Mouse (Mus musculus) stomach, embryonic 16.5 days (tissue): Measurements from ENCODE around the gene Clic4. TPM values are rescaled to one million over a fixed set of nuclear protein-coding genes. Genes with fewer than 3 reads are reported as not detected.

ENCODE experiments used
- ATAC-seq: fragments of 200-750 bp; cut with Nextera tagmentation; 2 replicates; pipeline ENCODE4 v1.8.0; 2017; ENCODE audit warnings: moderate number of reproducible peaks, moderate TSS enrichment; ENCODE audit not compliant: insufficient read depth, low FRiP score
- H3K27ac ChIP-seq: fragments of 300-500 bp; sonication (generic); 2 replicates; pipeline ENCODE4 v1.5.1; 2014; ENCODE audit warnings: low read length
- H3K27me3 ChIP-seq: fragments of 300-500 bp; sonication (generic); 2 replicates; pipeline ENCODE4 v1.6.1; 2014; ENCODE audit warnings: low read length, control low read depth, mixed read lengths; ENCODE audit not compliant: control insufficient read depth, insufficient read depth
- H3K36me3 ChIP-seq: fragments of 300-500 bp; sonication (generic); 2 replicates; pipeline ENCODE4 v1.6.1; 2014; ENCODE audit warnings: low read length; ENCODE audit not compliant: control insufficient read depth, insufficient read depth
- H3K4me1 ChIP-seq: fragments of 300-500 bp; sonication (generic); 2 replicates; pipeline ENCODE4 v1.6.1; 2014; ENCODE audit warnings: low read length, control low read depth, mixed read lengths; ENCODE audit not compliant: control insufficient read depth, insufficient read depth
- H3K4me2 ChIP-seq: fragments of 300-500 bp; sonication (generic); 2 replicates; pipeline ENCODE4 v1.6.1; 2014; ENCODE audit warnings: low read depth, low read length, mixed read lengths
- H3K4me3 ChIP-seq: fragments of 300-500 bp; sonication (generic); replicated peaks from 2 replicates; pipeline ENCODE4 v1.5.1; 2014; ENCODE audit warnings: mild to moderate bottlenecking, low read length
- H3K9ac ChIP-seq: fragments of 300-500 bp; sonication (generic); 2 replicates; pipeline ENCODE4 v1.6.1; 2014; ENCODE audit warnings: low read length
- H3K9me3 ChIP-seq: fragments of 300-500 bp; sonication (generic); replicated peaks from 2 replicates; pipeline ENCODE4 v1.6.1; 2016; ENCODE audit warnings: low read length, control low read depth; ENCODE audit not compliant: control insufficient read depth
- WGBS: fragments of 180-500 bp; shearing (Covaris S2); extraction: QIAGEN DNeasy Blood & Tissue Kit; methylation state at CpG from one replicate; pipeline ENCODE4 v1.1.7; 2014; 5-methylcytosine and 5-hydroxymethylcytosine counted together
- polyA plus RNA-seq: library from polyadenylated mRNA; unstranded; fragments of >200 nt; fragmentation: Nextera tagmentation; extraction: Ambion mirVana; gene quantifications from 2 replicates; pipeline ENCODE4 v1.2.1, GENCODE M21; 2015

Gene Clic4
- polyA plus RNA-seq, 1 experiment from 2014 or later: 141 TPM

GRCm38 (mm10) chr4:135257881-135258476, 14.6 kb downstream of the Clic4 start:
- H3K4me1 ChIP-seq: peaks cover 38% of the 10 kb centered on the region
- ATAC-seq: no peak
- H3K4me2 ChIP-seq: peak overlapping the region; percentile 29; the same call in 1 of the 2 replicates
- H3K9me3 ChIP-seq: no peaks in the 10 kb centered on the region
- WGBS: 43% methylated on average over 9 of the region's 9 CpGs
- H3K27ac ChIP-seq: peak overlapping the region; percentile 90
- H3K4me3 ChIP-seq: no peak overlapping the region; the same call in 1 of the 2 replicates
- H3K9ac ChIP-seq: peak overlapping the region; percentile 48; the same call in 1 of the 2 replicates
- no peaks in the 10 kb centered on the region for H3K27me3 ChIP-seq
- peaks cover 3% of the 10 kb centered on the region; the same call in 1 of the 2 replicates for H3K36me3 ChIP-seq

GRCm38 (mm10) chr4:135256536-135257450, 15.8 kb downstream of the Clic4 start:
- no peaks in the 10 kb centered on the region for H3K27me3 ChIP-seq
- 0 out of 2 replicates have a peak, but pooled peaks cover 3% of the 10 kb centered on the region for H3K36me3 ChIP-seq
- ATAC-seq: no peak
- WGBS: 84% methylated on average over 11 of the region's 11 CpGs
- no peak overlapping the region for H3K4me2 ChIP-seq
- H3K4me3 ChIP-seq: no peak overlapping the region
- no peak overlapping the region for H3K9ac ChIP-seq
- H3K4me1 ChIP-seq: peaks cover 42% of the 10 kb centered on the region
- no peaks in the 10 kb centered on the region for H3K9me3 ChIP-seq
- H3K27ac ChIP-seq: peak overlapping the region; percentile 66

GRCm38 (mm10) chr4:135254770-135255169, 17.8 kb downstream of the Clic4 start:
- Histone ChIP-seq H3K4me2 (0 out of 2 replicates have a peak overlapping the region, but pooled peaks have one; percentile 22), H3K27me3 (no peaks in the 10 kb centered on the region), H3K36me3 (no peaks in the 10 kb centered on the region), H3K4me3 (no peak overlapping the region), H3K27ac (peak overlapping the region; percentile 93), H3K4me1 (peaks cover 37% of the 10 kb centered on the region), H3K9me3 (no peaks in the 10 kb centered on the region), H3K9ac (no peak overlapping the region)
- 23% methylated on average over 3 of the region's 3 CpGs for WGBS
- ATAC-seq: peak; percentile 82

- H3K9ac ChIP-seq: peak overlapping the region; percentile 49; the same call in 1 of the 2 replicates
- H3K27ac ChIP-seq: peak overlapping the region; percentile 93
- no peak for ATAC-seq
- H3K4me1 ChIP-seq: peaks cover 37% of the 10 kb centered on the region
- peaks cover 3% of the 10 kb centered on the region; the same call in 1 of the 2 replicates for H3K9me3 ChIP-seq
- no peak overlapping the region for H3K4me2 ChIP-seq
- 64% methylated on average over 4 of the region's 4 CpGs for WGBS
- peaks cover under 1% of the 10 kb centered on the region; the same call in 1 of the 2 replicates for H3K36me3 ChIP-seq
- H3K4me3 ChIP-seq: no peak overlapping the region
- no peaks in the 10 kb centered on the region for H3K27me3 ChIP-seq
These were observed 18.3 kb downstream of the Clic4 start for GRCm38 (mm10) chr4:135254321-135254720.

- Histone ChIP-seq H3K4me3 (no peak overlapping the region), H3K9me3 (peaks cover 8% of the 10 kb centered on the region; the same call in 1 of the 2 replicates), H3K36me3 (peaks cover 5% of the 10 kb centered on the region; the same call in 1 of the 2 replicates), H3K27ac (peak overlapping the region; percentile 93; the same call in 1 of the 2 replicates), H3K9ac (no peak overlapping the region), H3K4me2 (no peak overlapping the region), H3K27me3 (no peaks in the 10 kb centered on the region), H3K4me1 (peaks cover 32% of the 10 kb centered on the region)
- WGBS: 82% methylated on average over 12 of the region's 12 CpGs
- no peak for ATAC-seq
These were observed 19.2 kb downstream of the Clic4 start for GRCm38 (mm10) chr4:135253239-135254039.

- Histone ChIP-seq H3K36me3 (peaks cover 5% of the 10 kb centered on the region; the same call in 1 of the 2 replicates), H3K9ac (no peak overlapping the region), H3K27ac (no peak overlapping the region), H3K4me2 (no peak overlapping the region), H3K4me1 (peaks cover 32% of the 10 kb centered on the region), H3K9me3 (peaks cover 8% of the 10 kb centered on the region; the same call in 1 of the 2 replicates), H3K4me3 (no peak overlapping the region), H3K27me3 (no peaks in the 10 kb centered on the region)
- no peak for ATAC-seq
- WGBS: 45% methylated on average over 2 of the region's 2 CpGs
These were observed 20.8 kb downstream of the Clic4 start for GRCm38 (mm10) chr4:135251801-135252200.

GRCm38 (mm10) chr4:135248250-135249018, 24.2 kb downstream of the Clic4 start:
- no peak for ATAC-seq

More at GRCm38 (mm10) chr4:135248250-135249018, 24.2 kb downstream of the Clic4 start:
- Histone ChIP-seq H3K27ac (no peak overlapping the region), H3K4me1 (peaks cover 24% of the 10 kb centered on the region), H3K36me3 (peaks cover 5% of the 10 kb centered on the region; the same call in 1 of the 2 replicates), H3K27me3 (no peaks in the 10 kb centered on the region), H3K9ac (no peak overlapping the region), H3K4me3 (no peak overlapping the region), H3K4me2 (no peak overlapping the region), H3K9me3 (peaks cover 8% of the 10 kb centered on the region; the same call in 1 of the 2 replicates)
- 63% methylated on average over 9 of the region's 9 CpGs for WGBS
